Mouse (Mus musculus): ENCODE measurements around the gene Supv3l1.

GRCm38 (mm10) chr10:62421127-62421526 is 28.4 kb downstream of the Supv3l1 start:
- TF ChIP-seq CTCF (IDR thresholded peaks at IDR 0.05; ENCODE audit: low read depth) (no peak), EP300 (IDR thresholded peaks at IDR 0.05; ENCODE audit: low read depth) (no peak)
